16 mouse cellular contexts compared by ENCODE assay signal in the genomic region with DNA sequence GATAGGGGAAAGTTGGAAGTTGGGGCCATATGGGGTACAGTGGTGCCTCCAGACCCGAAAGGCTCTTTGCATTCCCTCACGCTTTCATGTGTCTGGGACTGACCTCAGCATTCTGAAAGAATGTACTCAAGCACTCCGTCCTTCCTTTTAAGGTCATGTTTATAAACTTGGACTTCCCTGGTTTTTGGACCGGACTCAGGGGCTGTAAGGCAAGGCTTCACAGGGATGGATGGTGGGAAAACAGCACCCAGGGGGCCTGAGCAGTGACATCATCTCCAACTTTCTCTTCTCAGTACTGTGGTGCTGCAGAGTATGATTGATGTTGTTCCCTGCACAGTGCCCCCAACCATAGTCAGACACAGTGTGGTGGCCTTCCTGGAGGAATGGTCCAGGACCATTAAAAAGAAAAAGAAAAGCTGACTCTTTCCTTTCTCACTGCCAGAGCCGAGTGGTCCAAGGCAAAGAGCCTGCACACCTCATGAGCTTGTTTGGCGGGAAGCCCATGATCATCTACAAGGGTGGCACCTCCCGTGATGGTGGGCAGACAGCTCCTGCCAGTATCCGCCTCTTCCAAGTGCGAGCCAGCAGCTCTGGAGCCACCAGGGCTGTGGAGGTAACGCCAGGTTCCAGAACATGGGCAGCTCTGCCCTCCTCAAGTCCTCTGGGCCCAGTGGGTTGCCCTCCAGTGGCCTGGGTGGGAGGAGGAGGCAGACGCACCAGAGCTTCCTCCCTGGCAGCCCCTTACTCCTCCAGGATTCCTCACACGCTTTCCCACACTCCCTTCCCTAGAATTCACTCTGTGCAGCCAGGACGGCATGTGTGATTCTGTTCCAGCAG. TPM values are rescaled to one million over a fixed set of nuclear protein-coding genes. Genes with fewer than 3 reads are reported as not detected.
DNase-seq lines count a peak whose midpoint lies in the region; ATAC-seq and TF ChIP-seq lines count a peak whose summit lies in the region.
"Had no signal": no experiment of that assay in that cellular context is flagged by ENCODE, and none has a peak within 500 bp of the region (broad histone marks: within the 10 kb centered on the region; RNA-seq: fewer than 3 reads in every experiment).

No protein-coding gene starts in this region.

- H3K27ac ChIP-seq in kidney, embryonic 15.5 days, result peak overlapping the region; percentile 64
- peak overlapping the region; percentile 13; the same call in 1 of the 2 replicates for H3K27ac ChIP-seq in spleen, adult 2 months (ENCODE audit: insufficient read depth, low read length)
- H3K27ac ChIP-seq in left cerebral cortex, adult 2 months, result no peak overlapping the region
- H3K27ac ChIP-seq: forebrain, embryonic 15.5 days; neural tube, embryonic 15.5 days had no signal

- no peak for DNase-seq in kidney, adult 8-10 months
- no peak for DNase-seq in spleen, adult 2 months (ENCODE audit: low read depth in 1 of 2, low spot score in 2 of 2)
- no peak for DNase-seq in spleen, adult 18-20 months
- DNase-seq in lung, postnatal 10 days, result peak; percentile 77
- no peak for DNase-seq in left cerebral cortex, adult 18-20 months (ENCODE audit: low spot score in 2 of 2)
- no peak for DNase-seq in left cerebral cortex, adult 2 months (ENCODE audit: extremely low spot score in 1 of 2, low spot score in 2 of 2)
- DNase-seq: cerebellum, adult 2 months; gastrocnemius, postnatal 10 days; layer of hippocampus, postnatal 36 days; right cerebral cortex, adult 18-20 months had no signal

- TF ChIP-seq CTCF in spleen, adult 2 months (IDR thresholded peaks at IDR 0.05; ENCODE audit: extremely low read depth, insufficient read depth, insufficient read length, insufficient replicate concordance), result no peak
- no peak for TF ChIP-seq CTCF in left cerebral cortex, adult 2 months (IDR thresholded peaks at IDR 0.05)

- H3K4me3 ChIP-seq in kidney, embryonic 15.5 days (replicated peaks), result no peak overlapping the region
- H3K4me3 ChIP-seq in spleen, adult 2 months (ENCODE audit: extremely low read depth, insufficient read depth, insufficient read length), result no peak overlapping the region
- no peak overlapping the region for H3K4me3 ChIP-seq in left cerebral cortex, adult 2 months
- H3K4me3 ChIP-seq: forebrain, embryonic 15.5 days; neural tube, embryonic 15.5 days had no signal

- H3K4me2 ChIP-seq in kidney, embryonic 15.5 days, result no peak overlapping the region
- H3K4me2 ChIP-seq: forebrain, embryonic 15.5 days; neural tube, embryonic 15.5 days had no signal

- no peak overlapping the region for H3K9ac ChIP-seq in kidney, embryonic 15.5 days
- H3K9ac ChIP-seq: forebrain, embryonic 15.5 days; neural tube, embryonic 15.5 days had no signal

- no peak for TF ChIP-seq POLR2A in spleen, adult 2 months (IDR thresholded peaks at IDR 0.05; ENCODE audit: low read depth, low read length)

- H3K9me3 ChIP-seq in kidney, embryonic 15.5 days (replicated peaks), result no peaks in the 10 kb centered on the region
- H3K9me3 ChIP-seq: forebrain, embryonic 15.5 days; neural tube, embryonic 15.5 days had no signal

- peaks cover 13% of the 10 kb centered on the region for H3K4me1 ChIP-seq in kidney, embryonic 15.5 days
- H3K4me1 ChIP-seq in spleen, adult 2 months (ENCODE audit: control insufficient read depth, insufficient read depth, insufficient read length), result no peaks in the 10 kb centered on the region
- H3K4me1 ChIP-seq: forebrain, embryonic 15.5 days had no signal

- 66% methylated on average over 13 of the region's 13 CpGs for WGBS in kidney, embryonic 15.5 days
- WGBS in spleen, adult 2 months, result 88% methylated on average over 13 of the region's 13 CpGs

- intact Hi-C loops in left cerebral cortex, adult 2 months (cut with DNase I), result no loop called here

- H3K27me3 ChIP-seq in kidney, embryonic 15.5 days, result no peaks in the 10 kb centered on the region
- H3K27me3 ChIP-seq in spleen, adult 2 months (ENCODE audit: control insufficient read depth, insufficient read depth, low read length), result no peaks in the 10 kb centered on the region
- H3K27me3 ChIP-seq: CH12.LX; forebrain, embryonic 15.5 days; neural tube, embryonic 15.5 days; Patski had no signal

- ATAC-seq in kidney, embryonic 15.5 days (replicated peaks; ENCODE audit: low FRiP score), result peak; percentile 34; the same call in 1 of the 2 replicates
- ATAC-seq: forebrain, embryonic 15.5 days; hindbrain, embryonic 16.5 days; Patski had no signal

- H3K36me3 ChIP-seq in kidney, embryonic 15.5 days, result no peaks in the 10 kb centered on the region
- peaks cover 9% of the 10 kb centered on the region for H3K36me3 ChIP-seq in spleen, adult 2 months (ENCODE audit: control insufficient read depth, insufficient read depth, low read length)
- H3K36me3 ChIP-seq: forebrain, embryonic 15.5 days; neural tube, embryonic 15.5 days had no signal

RNA-seq across cellular contexts. Expression of a gene that starts 34.5 kb away (rescaled TPM):
- polyA plus RNA-seq in kidney, embryonic 15.5 days (2015; fragmentation: Nextera tagmentation; extraction: Ambion mirVana), result 31.6 and 34.1 TPM in 2 replicates
- 34.3 and 41.9 TPM in 2 replicates for polyA plus RNA-seq in spleen, adult 2 months (2012; rRNA removed)
- total RNA-seq in left cerebral cortex, adult 18-20 months (2021), result 1 to 10 TPM; 7.3 to 8.6 TPM
- total RNA-seq in left cerebral cortex, adult 2 months (2021), result 1 to 10 TPM; 6.3 to 6.7 TPM

RNA-seq across cellular contexts. Expression of a gene that starts 46.1 kb away (rescaled TPM):
- polyA plus RNA-seq in kidney, embryonic 15.5 days (2015; fragmentation: Nextera tagmentation; extraction: Ambion mirVana), result 129 and 144 TPM in 2 replicates
- 183 and 203 TPM in 2 replicates for polyA plus RNA-seq in spleen, adult 2 months (2012; rRNA removed)
- total RNA-seq in left cerebral cortex, adult 18-20 months (2021), result 10 to 100 TPM; 31.3 to 39.8 TPM
- 10 to 100 TPM; 37.6 to 38.2 TPM for total RNA-seq in left cerebral cortex, adult 2 months (2021)
